Mouse (Mus musculus) ovary, postnatal 10 days (tissue): ENCODE measurements at regions not wholly inside any gene's neighbourhood (a gene's known extent, or its start where the extent isn't known, plus 50 kb on each side); places are given as distances from the start of the nearest gene placed in this dataset.

Experiments
- DNase-seq: peaks from one replicate; pipeline ENCODE4 v3.0.0; 2022; ENCODE audit warnings: low spot score

GRCm38 (mm10) chr13:72938156-72938874 lies 309.7 kb downstream of the Irx2 start:
- no peak for DNase-seq

GRCm38 (mm10) chr13:72947374-72948165 lies 312.7 kb upstream of the Irx4 start:
- no peak for DNase-seq

GRCm38 (mm10) chr13:72958616-72959518 lies 301.4 kb upstream of the Irx4 start:
- no peak for DNase-seq

- DNase-seq, result no peak
Measured at GRCm38 (mm10) chr13:72961291-72961690, 299.0 kb upstream of the Irx4 start.

- DNase-seq, result no peak
Measured at GRCm38 (mm10) chr13:72972165-72972564, 288.1 kb upstream of the Irx4 start.

GRCm38 (mm10) chr13:72972894-72973293 lies 287.4 kb upstream of the Irx4 start:
- no peak for DNase-seq

GRCm38 (mm10) chr13:72977213-72977612 lies 283.1 kb upstream of the Irx4 start:
- no peak for DNase-seq

- no peak for DNase-seq
Measured at GRCm38 (mm10) chr13:72977971-72978370, 282.3 kb upstream of the Irx4 start.

- no peak for DNase-seq
Measured at GRCm38 (mm10) chr13:72978966-72979365, 281.3 kb upstream of the Irx4 start.

GRCm38 (mm10) chr13:72992589-72993409 lies 267.5 kb upstream of the Irx4 start:
- no peak for DNase-seq

- no peak for DNase-seq
Measured at GRCm38 (mm10) chr13:72993410-72993858, 266.8 kb upstream of the Irx4 start.

- DNase-seq, result no peak
Measured at GRCm38 (mm10) chr13:72994538-72994937, 265.7 kb upstream of the Irx4 start.

- DNase-seq, result no peak
Measured at GRCm38 (mm10) chr13:73008856-73009546, 251.3 kb upstream of the Irx4 start.

GRCm38 (mm10) chr13:73009547-73010475 lies 250.5 kb upstream of the Irx4 start:
- no peak for DNase-seq

- DNase-seq, result no peak
Measured at GRCm38 (mm10) chr13:73019181-73019580, 241.1 kb upstream of the Irx4 start.

GRCm38 (mm10) chr13:73031217-73031616 lies 229.1 kb upstream of the Irx4 start:
- DNase-seq, result no peak

- DNase-seq, result no peak
Measured at GRCm38 (mm10) chr13:73033055-73033454, 227.2 kb upstream of the Irx4 start.

GRCm38 (mm10) chr13:73034065-73034831 lies 226.0 kb upstream of the Irx4 start:
- DNase-seq, result no peak

GRCm38 (mm10) chr13:73034886-73035285 lies 225.4 kb upstream of the Irx4 start:
- no peak for DNase-seq
